Mouse (Mus musculus) spleen, adult 2 months (tissue): ENCODE data around the gene Heg1.

Experiments used
- CTCF ChIP-seq: fragments of 200-500 bp; IDR thresholded peaks from 2 replicates; pipeline ENCODE4 v1.5.1; 2011; ENCODE audit warnings: mild to moderate bottlenecking, inconsistent platforms; ENCODE audit not compliant: insufficient read depth, insufficient read length, insufficient replicate concordance; ENCODE audit errors: extremely low read depth
- POLR2A ChIP-seq: fragments of 200-500 bp; IDR thresholded peaks from 2 replicates; pipeline ENCODE4 v1.6.1; 2011; ENCODE audit warnings: low read depth, low read length, inconsistent platforms

GRCm38 (mm10) chr16:33677901-33678300, 6.3 kb upstream of the Heg1 start:
- TF ChIP-seq POLR2A, result no peak
- no peak for TF ChIP-seq CTCF
